Mouse (Mus musculus): ENCODE results near the gene Rab3c. TPM values are rescaled to one million over a fixed set of nuclear protein-coding genes. Genes with fewer than 3 reads are reported as not detected.

Rab3c gene
- polyA plus RNA-seq, 1 experiment from 2014 or later: 3.0 TPM

GRCm38 (mm10) chr13:110277709-110278108 is 3.1 kb downstream of the Rab3c start:
- no peak overlapping the region for H3K4me3 ChIP-seq (ENCODE audit: low read depth, low read length)
- H3K9me3 ChIP-seq (ENCODE audit: control insufficient read depth, low read length): 0 out of 2 replicates have a peak, but pooled peaks cover 2% of the 10 kb centered on the region
- peaks cover 8% of the 10 kb centered on the region for H3K4me1 ChIP-seq (ENCODE audit: control insufficient read depth, insufficient read depth, low read length)
- DNase-seq (ENCODE audit: low spot score) (no peak), ATAC-seq (ENCODE audit: low read depth) (no peak)
- H3K9ac ChIP-seq (ENCODE audit: low read depth, low read length): no peak overlapping the region
- no peak overlapping the region for H3K4me2 ChIP-seq (ENCODE audit: low read depth, low read length)
- H3K27me3 ChIP-seq (replicated peaks; ENCODE audit: control insufficient read depth, insufficient read depth, low read length): peaks cover 16% of the 10 kb centered on the region; the same call in 1 of the 2 replicates
- H3K36me3 ChIP-seq (ENCODE audit: control insufficient read depth, insufficient read depth, low read length): no peaks in the 10 kb centered on the region
- no peak overlapping the region for H3K27ac ChIP-seq (replicated peaks; ENCODE audit: low read depth, low read length)

- peaks cover 2% of the 10 kb centered on the region; the same call in 1 of the 2 replicates for H3K4me1 ChIP-seq (ENCODE audit: control insufficient read depth, insufficient read depth, low read length)
- H3K9ac ChIP-seq (ENCODE audit: low read depth, low read length): no peak overlapping the region
- no peak overlapping the region for H3K27ac ChIP-seq (replicated peaks; ENCODE audit: low read depth, low read length)
- no peak overlapping the region for H3K4me3 ChIP-seq (ENCODE audit: low read depth, low read length)
- DNase-seq (ENCODE audit: low spot score) (no peak), ATAC-seq (ENCODE audit: low read depth) (no peak)
- no peaks in the 10 kb centered on the region for H3K9me3 ChIP-seq (ENCODE audit: control insufficient read depth, low read length)
- WGBS: 87% methylated on average over 3 of the region's 3 CpGs
- H3K36me3 ChIP-seq (ENCODE audit: control insufficient read depth, insufficient read depth, low read length): no peaks in the 10 kb centered on the region
- H3K4me2 ChIP-seq (ENCODE audit: low read depth, low read length): no peak overlapping the region
- peaks cover 8% of the 10 kb centered on the region; the same call in 1 of the 2 replicates for H3K27me3 ChIP-seq (replicated peaks; ENCODE audit: control insufficient read depth, insufficient read depth, low read length)
These were observed 5.3 kb downstream of the Rab3c start for GRCm38 (mm10) chr13:110275471-110275870.

- no peak for ATAC-seq (ENCODE audit: low read depth)
- H3K27me3 ChIP-seq (replicated peaks; ENCODE audit: control insufficient read depth, insufficient read depth, low read length): no peaks in the 10 kb centered on the region
- no peaks in the 10 kb centered on the region for H3K9me3 ChIP-seq (ENCODE audit: control insufficient read depth, low read length)
- no peak overlapping the region for H3K9ac ChIP-seq (ENCODE audit: low read depth, low read length)
- H3K36me3 ChIP-seq (ENCODE audit: control insufficient read depth, insufficient read depth, low read length): no peaks in the 10 kb centered on the region
- H3K4me2 ChIP-seq (ENCODE audit: low read depth, low read length): no peak overlapping the region
- H3K4me3 ChIP-seq (ENCODE audit: low read depth, low read length): no peak overlapping the region
- 48% methylated on average over 1 of the region's 1 CpGs for WGBS
- peak; percentile 36 for DNase-seq (ENCODE audit: low spot score)
- no peak overlapping the region for H3K27ac ChIP-seq (replicated peaks; ENCODE audit: low read depth, low read length)
- H3K4me1 ChIP-seq (ENCODE audit: control insufficient read depth, insufficient read depth, low read length): no peaks in the 10 kb centered on the region
These were observed 20.1 kb downstream of the Rab3c start for GRCm38 (mm10) chr13:110260649-110261048.

DNA sequence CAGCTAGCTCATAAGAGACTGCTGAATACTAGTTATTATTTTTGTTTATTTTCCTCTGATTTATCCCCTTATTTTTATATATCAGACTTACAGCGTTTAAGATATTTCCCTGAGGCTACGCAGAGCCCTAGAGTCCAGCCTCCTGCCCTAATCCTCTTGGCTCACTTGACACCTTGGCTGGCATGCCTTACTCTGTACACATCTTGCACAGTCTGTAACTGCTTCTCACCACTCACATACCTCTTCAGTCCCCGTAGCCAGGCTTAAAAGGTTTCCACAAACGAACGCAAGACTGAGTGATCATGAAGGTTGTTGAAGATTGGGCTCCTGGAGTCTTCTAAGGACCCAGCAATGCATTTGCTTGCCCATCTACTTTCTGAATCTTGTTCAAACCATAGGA is 29.3 kb downstream of the Rab3c start:
- H3K9ac ChIP-seq (ENCODE audit: low read depth, low read length): no peak overlapping the region
- H3K27ac ChIP-seq (replicated peaks; ENCODE audit: low read depth, low read length): no peak overlapping the region
- H3K27me3 ChIP-seq (replicated peaks; ENCODE audit: control insufficient read depth, insufficient read depth, low read length): no peaks in the 10 kb centered on the region
- H3K4me3 ChIP-seq (ENCODE audit: low read depth, low read length): no peak overlapping the region
- WGBS: 85% methylated on average over 5 of the region's 5 CpGs
- no peak for DNase-seq (ENCODE audit: low spot score)
- H3K4me2 ChIP-seq (ENCODE audit: low read depth, low read length): no peak overlapping the region
- 0 out of 2 replicates have a peak, but pooled peaks cover 4% of the 10 kb centered on the region for H3K9me3 ChIP-seq (ENCODE audit: control insufficient read depth, low read length)
- H3K36me3 ChIP-seq (ENCODE audit: control insufficient read depth, insufficient read depth, low read length): no peaks in the 10 kb centered on the region
- no peaks in the 10 kb centered on the region for H3K4me1 ChIP-seq (ENCODE audit: control insufficient read depth, insufficient read depth, low read length)
- no peak for ATAC-seq (ENCODE audit: low read depth)

GRCm38 (mm10) chr13:110248481-110248880 is 32.3 kb downstream of the Rab3c start:
- no peaks in the 10 kb centered on the region for H3K4me1 ChIP-seq (ENCODE audit: control insufficient read depth, insufficient read depth, low read length)

DNA sequence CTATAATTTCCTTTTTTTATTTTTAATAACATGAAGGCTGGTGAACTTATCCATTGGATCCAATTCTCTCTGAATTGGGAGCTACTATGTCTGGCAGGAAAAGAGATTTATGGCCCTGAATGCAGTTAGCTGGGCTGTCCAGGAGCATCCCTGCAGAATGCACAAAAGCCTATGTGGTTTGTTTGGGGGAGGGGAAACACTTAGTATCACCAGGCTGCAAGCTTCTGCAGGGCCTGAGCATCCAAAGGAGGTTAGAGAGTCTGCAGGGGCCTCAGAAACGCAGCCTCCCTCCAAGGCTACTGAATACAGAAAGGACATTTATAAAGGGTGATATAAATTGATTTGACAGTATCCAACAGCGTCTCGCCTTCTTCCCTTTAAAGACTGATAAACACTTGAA is 41.8 kb downstream of the Rab3c start:
- no peaks in the 10 kb centered on the region for H3K36me3 ChIP-seq (ENCODE audit: control insufficient read depth, insufficient read depth, low read length)
- peak; percentile 47; the same call in 1 of the 2 replicates for ATAC-seq (ENCODE audit: low read depth)
- H3K9ac ChIP-seq (ENCODE audit: low read depth, low read length): no peak overlapping the region
- no peak overlapping the region for H3K4me2 ChIP-seq (ENCODE audit: low read depth, low read length)
- no peak overlapping the region for H3K27ac ChIP-seq (replicated peaks; ENCODE audit: low read depth, low read length)
- no peak overlapping the region for H3K4me3 ChIP-seq (ENCODE audit: low read depth, low read length)
- H3K4me1 ChIP-seq (ENCODE audit: control insufficient read depth, insufficient read depth, low read length): peaks cover 5% of the 10 kb centered on the region; the same call in 1 of the 2 replicates
- H3K9me3 ChIP-seq (ENCODE audit: control insufficient read depth, low read length): no peaks in the 10 kb centered on the region
- peak; percentile 48 for DNase-seq (ENCODE audit: low spot score)
- no peaks in the 10 kb centered on the region for H3K27me3 ChIP-seq (replicated peaks; ENCODE audit: control insufficient read depth, insufficient read depth, low read length)
- 61% methylated on average over 3 of the region's 3 CpGs for WGBS

More at GRCm38 (mm10) chr13:110248481-110248880, 32.3 kb downstream of the Rab3c start:
- H3K9ac ChIP-seq (ENCODE audit: low read depth, low read length): no peak overlapping the region
- DNase-seq (ENCODE audit: low spot score) (no peak), ATAC-seq (ENCODE audit: low read depth) (no peak)
- H3K4me3 ChIP-seq (ENCODE audit: low read depth, low read length): no peak overlapping the region
- no peaks in the 10 kb centered on the region for H3K27me3 ChIP-seq (replicated peaks; ENCODE audit: control insufficient read depth, insufficient read depth, low read length)
- H3K36me3 ChIP-seq (ENCODE audit: control insufficient read depth, insufficient read depth, low read length): no peaks in the 10 kb centered on the region
- no peaks in the 10 kb centered on the region for H3K9me3 ChIP-seq (ENCODE audit: control insufficient read depth, low read length)
- no peak overlapping the region for H3K4me2 ChIP-seq (ENCODE audit: low read depth, low read length)
- no peak overlapping the region for H3K27ac ChIP-seq (replicated peaks; ENCODE audit: low read depth, low read length)
- WGBS: 76% methylated on average over 2 of the region's 2 CpGs

GRCm38 (mm10) chr13:110237209-110237935 is 43.4 kb downstream of the Rab3c start:
- WGBS: 21% methylated on average over 10 of the region's 10 CpGs

GRCm38 (mm10) chr13:110233364-110233763 is 47.4 kb downstream of the Rab3c start:
- ATAC-seq (ENCODE audit: low read depth): no peak
- H3K4me3 ChIP-seq (ENCODE audit: low read depth, low read length): no peak overlapping the region
- no peak for DNase-seq (ENCODE audit: low spot score)
- H3K36me3 ChIP-seq (ENCODE audit: control insufficient read depth, insufficient read depth, low read length): no peaks in the 10 kb centered on the region
- no peak overlapping the region for H3K9ac ChIP-seq (ENCODE audit: low read depth, low read length)
- H3K27ac ChIP-seq (replicated peaks; ENCODE audit: low read depth, low read length): no peak overlapping the region
- WGBS: 89% methylated on average over 5 of the region's 5 CpGs
- no peaks in the 10 kb centered on the region for H3K9me3 ChIP-seq (ENCODE audit: control insufficient read depth, low read length)
- peaks cover 5% of the 10 kb centered on the region; the same call in 1 of the 2 replicates for H3K4me1 ChIP-seq (ENCODE audit: control insufficient read depth, insufficient read depth, low read length)
- no peaks in the 10 kb centered on the region for H3K27me3 ChIP-seq (replicated peaks; ENCODE audit: control insufficient read depth, insufficient read depth, low read length)
- no peak overlapping the region for H3K4me2 ChIP-seq (ENCODE audit: low read depth, low read length)

More at GRCm38 (mm10) chr13:110237209-110237935, 43.4 kb downstream of the Rab3c start:
- Histone ChIP-seq H3K4me3 (ENCODE audit: low read depth, low read length) (no peak overlapping the region), H3K9ac (ENCODE audit: low read depth, low read length) (no peak overlapping the region), H3K36me3 (ENCODE audit: control insufficient read depth, insufficient read depth, low read length) (no peaks in the 10 kb centered on the region), H3K4me2 (ENCODE audit: low read depth, low read length) (no peak overlapping the region; the same call in 1 of the 2 replicates), H3K4me1 (ENCODE audit: control insufficient read depth, insufficient read depth, low read length) (peaks cover 5% of the 10 kb centered on the region; the same call in 1 of the 2 replicates), H3K27ac (replicated peaks; ENCODE audit: low read depth, low read length) (no peak overlapping the region), H3K27me3 (replicated peaks; ENCODE audit: control insufficient read depth, insufficient read depth, low read length) (no peaks in the 10 kb centered on the region), H3K9me3 (ENCODE audit: control insufficient read depth, low read length) (no peaks in the 10 kb centered on the region)
- ATAC-seq (ENCODE audit: low read depth) (no peak), DNase-seq (ENCODE audit: low spot score) (peak; percentile 62)
